Mouse (Mus musculus): Measurements from ENCODE around the gene Rp9.

Rp9 gene

DNA sequence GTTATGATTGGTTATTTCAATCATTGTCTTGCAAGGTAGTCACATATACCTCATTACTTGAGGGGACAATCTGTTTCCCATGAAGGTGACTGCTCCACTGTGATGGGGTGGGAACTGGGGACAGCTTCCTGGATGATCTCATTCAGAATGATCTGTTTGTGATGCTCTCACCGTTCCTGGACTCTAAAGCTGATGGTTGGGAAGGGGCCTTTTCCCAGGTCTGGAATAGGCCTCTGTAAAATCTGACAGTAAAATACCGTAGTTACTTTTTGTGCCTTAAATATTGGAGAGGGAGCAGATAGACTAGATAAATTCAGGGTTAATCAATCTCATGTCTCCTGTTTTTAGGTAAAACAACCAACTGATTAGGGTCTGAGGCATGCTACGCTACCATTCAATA, at the start of gene Rp9:
Gene Rp9 (minus strand): TSS at position 101 of the 400 bp plus-strand sequence.
- no peak for DNase-seq (ENCODE audit: low spot score in 2 of 2)

DNA sequence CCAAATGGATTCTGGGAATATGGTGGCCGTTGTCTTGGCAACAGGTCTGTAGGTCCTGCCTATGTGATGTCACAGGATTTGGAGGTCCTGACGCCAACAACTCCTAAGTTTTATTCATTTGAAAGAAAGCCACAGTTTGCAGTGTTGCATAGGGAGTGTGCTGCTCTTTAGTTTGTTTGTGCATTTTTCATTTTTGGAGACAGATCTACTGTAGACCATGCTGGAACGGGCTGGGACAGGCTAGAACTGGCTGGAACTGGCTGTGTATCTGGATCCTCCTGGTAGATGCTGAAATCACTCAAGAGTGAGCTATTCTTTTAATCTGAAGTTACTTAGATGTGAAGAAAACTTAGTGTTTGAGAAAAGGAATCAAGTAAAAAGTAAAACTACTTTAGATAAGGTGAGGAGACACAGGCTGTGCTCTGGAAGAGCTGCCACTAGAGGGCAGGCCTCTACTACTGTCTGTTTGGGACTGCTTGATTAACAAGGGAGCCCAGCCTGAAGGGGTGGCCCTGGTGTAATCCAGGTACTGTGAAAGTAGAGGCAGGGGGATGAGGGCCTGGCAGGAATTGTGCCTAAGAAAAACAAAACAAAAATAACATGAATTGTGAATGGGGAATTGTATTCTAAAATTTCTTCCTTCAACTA, 49.0 kb upstream of the Rp9 start:
- DNase-seq (ENCODE audit: low spot score in 2 of 2), result no peak

DNA sequence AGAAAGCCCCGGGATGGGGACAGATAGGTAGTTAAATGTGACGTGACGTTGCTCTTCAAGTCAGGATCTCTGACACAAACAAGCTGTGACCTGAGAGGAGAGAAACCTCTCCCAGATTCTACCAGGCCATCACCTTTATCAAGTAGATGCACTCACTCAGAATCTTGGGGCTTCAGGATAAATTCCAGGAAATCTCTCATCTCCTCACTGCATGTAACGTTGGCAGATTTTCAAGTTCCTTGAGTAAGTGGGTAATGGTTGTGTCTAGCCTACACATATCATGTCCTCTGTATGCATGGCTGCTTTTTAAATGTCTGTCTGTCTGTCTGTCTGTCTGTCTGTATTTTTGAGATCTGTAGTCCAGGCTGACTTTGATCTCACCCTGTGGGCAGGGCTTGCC, 45.5 kb upstream of the Rp9 start:
- no peak for DNase-seq (ENCODE audit: low spot score in 2 of 2)

DNA sequence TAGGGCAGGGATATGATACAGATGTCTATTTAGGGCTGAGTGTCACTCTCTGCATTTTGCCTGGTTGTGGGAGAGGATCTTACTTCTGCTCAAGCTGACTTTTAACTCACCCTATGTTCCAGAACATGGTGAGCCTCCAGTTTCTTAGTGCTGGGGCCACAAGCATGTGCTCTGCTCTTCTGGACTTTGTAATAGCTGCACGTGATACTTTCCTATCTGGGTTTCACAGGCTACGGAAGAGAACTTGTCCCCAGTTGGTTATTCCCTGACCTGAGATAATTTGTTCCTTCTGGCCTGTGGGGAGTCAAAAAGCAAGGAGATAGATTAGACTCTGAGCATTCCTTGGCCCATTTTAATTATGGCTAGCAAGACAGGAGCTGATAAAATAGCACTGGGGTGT, 36.0 kb upstream of the Rp9 start:
- no peak for DNase-seq (ENCODE audit: low spot score in 2 of 2)

DNA sequence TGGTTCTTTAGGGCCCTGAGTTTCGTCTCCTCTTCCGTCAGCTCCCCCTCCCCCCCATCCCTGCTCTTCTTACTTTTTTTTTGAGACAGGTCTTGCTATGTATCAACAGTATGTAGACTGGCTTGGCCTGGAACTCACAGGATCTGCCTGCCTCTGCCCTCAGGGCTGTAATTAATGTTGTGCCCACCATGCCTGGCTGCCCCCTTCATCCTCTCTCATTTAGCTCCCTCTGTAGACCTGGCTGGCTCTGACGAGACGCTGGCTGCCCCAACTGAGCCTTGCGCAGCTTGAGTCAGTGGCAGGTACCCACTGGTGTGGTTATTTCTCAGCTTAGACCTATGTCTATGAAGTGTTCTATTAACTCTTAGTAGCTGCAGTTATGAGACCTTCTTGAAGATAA, 34.0 kb upstream of the Rp9 start:
- no peak for DNase-seq (ENCODE audit: low spot score in 2 of 2)

DNA sequence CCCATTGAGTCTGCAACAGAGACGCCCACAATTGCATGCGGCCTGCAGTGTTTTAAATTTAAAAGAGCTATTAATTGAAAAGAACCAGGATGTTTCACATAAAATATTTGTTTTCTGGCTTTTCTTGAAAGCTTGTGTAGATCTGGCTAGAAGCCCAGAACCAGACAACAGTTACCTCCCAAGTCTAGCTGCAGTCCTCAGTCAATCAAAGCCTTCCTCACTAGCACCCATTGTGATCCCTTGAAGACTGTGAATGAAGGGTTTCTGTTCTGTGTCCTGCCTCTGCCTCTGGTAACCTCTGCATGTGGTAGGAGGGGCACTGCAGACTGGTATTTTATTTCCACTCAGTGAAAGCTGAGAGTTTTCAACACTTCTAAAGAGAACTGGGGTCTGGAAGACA, 33.4 kb upstream of the Rp9 start:
- no peak for DNase-seq (ENCODE audit: low spot score in 2 of 2)

DNA sequence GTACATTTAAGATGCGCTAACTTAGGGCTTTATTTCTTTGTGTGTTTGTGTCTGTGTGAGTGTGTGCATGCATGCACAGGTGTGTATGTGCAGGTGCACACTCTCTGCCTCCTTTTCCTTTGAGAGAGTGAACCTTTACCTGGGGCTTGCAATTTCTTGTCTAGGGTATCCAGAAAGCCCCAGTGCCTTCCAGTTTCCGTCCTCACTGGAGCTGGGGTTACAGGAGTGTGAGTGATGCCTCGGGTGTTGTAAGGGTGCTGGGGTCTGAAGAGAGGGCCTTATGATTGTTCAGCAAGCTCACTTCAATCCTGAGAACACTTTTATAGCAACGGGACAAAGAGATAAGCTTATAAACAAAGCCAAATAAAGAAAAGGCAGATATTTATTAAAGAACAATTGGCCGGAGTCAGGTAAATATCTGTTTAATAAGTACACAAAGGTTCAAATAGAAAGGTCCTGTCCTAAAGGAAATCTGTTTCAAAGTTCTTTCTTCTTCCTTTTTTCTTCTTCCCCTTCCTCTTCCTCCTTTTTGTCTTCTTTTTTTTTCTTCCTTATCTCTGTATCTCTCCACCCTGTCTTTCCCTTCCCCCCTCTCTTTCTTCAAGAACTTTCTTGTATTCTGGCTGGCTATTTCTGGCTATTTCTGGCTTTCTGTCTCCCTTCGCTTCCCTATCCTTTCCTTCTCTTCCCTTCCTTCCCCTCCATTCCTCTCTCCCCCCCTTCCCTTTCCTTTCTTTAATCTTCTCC, 27.7 kb upstream of the Rp9 start:
- DNase-seq (ENCODE audit: low spot score in 2 of 2), result no peak

DNA sequence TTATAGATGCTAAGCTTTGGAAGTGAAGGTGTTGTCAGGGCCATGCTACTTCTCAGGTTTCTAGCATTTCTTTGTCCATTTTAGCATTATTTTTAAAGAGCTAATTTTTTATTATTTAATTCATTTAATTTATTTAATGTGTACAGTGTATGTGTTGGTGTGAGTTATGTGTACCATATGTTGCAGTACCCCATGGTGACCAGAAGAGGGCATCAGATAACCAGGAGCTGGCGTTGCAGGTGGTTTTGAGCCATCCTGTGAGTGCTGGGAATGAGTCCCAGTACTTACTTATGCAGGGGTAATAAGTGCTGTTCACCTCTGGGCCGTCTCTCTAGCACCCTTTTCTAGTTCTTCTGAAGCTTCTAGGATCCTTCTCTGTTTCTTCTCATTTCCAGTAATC, 25.6 kb upstream of the Rp9 start:
- no peak for DNase-seq (ENCODE audit: low spot score in 2 of 2)

DNA sequence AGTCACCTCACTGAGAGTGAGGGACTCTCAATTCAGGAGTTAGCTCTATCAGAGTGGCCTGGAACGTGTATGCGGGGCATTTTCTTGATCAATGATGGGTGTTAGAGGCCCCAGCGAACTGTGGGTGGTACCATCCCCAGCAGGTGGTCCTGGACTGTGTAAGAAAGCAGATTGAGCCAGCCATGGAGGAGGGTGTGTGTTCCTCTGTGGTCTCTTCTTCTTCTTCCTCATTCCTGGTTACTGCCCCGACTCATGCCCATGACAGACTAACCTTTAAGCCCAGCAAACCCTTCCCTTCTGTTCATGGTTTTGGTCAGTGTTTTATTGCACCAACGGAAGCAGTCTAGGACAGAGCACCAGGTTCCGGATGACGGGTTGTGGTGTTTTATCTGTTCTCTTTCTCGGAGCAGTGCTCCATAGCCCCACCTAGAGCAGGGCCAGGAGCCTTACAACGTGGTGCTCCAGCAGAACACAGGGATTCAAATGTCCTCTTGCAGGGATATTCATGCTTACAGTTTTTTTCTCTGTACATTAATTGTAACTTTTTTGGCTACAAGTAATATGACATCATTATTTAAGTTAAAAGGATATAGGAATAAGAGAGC, 24.8 kb upstream of the Rp9 start:
- DNase-seq (ENCODE audit: low spot score in 2 of 2), result no peak

DNA sequence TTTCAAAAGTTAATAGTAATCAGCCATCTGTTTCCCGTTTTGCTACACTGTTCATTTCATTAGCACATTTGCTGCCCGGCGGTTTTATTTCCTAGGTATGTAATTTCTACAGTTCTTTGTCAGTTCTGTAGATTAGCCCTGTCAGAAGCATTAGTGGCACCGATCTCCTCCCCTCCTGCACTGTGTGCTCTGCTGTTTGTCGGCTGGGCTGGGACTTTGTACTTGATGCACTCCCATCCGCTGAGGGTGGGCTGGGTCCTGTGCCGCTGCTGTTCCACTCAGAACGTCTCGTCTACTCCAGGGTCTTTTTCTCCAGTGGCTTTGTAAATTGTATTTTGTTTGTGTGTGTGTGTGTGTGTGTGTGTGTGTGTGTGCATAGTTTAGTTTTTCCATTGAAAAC, 19.4 kb upstream of the Rp9 start:
- DNase-seq (ENCODE audit: low spot score in 2 of 2), result no peak

DNA sequence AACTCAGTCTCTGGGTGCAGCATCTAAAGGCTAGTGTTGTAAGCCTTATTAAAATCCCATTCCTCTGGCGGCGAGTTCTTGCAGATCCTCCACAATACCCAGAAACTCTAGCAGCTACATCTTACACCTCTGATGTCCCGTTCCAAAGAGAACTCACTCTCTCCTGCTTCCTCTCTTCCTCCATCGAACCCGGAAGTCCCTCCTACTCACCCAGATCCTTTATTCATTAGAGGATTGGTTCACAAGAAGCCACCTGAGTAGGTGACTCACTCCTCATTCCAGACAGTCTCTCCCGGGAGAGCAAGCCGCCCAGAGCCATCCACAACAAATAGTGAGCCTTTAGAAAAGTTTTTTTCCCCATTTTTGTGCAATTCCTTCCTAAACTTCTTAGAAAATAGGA, 16.7 kb upstream of the Rp9 start:
- no peak for DNase-seq (ENCODE audit: low spot score in 2 of 2)

DNA sequence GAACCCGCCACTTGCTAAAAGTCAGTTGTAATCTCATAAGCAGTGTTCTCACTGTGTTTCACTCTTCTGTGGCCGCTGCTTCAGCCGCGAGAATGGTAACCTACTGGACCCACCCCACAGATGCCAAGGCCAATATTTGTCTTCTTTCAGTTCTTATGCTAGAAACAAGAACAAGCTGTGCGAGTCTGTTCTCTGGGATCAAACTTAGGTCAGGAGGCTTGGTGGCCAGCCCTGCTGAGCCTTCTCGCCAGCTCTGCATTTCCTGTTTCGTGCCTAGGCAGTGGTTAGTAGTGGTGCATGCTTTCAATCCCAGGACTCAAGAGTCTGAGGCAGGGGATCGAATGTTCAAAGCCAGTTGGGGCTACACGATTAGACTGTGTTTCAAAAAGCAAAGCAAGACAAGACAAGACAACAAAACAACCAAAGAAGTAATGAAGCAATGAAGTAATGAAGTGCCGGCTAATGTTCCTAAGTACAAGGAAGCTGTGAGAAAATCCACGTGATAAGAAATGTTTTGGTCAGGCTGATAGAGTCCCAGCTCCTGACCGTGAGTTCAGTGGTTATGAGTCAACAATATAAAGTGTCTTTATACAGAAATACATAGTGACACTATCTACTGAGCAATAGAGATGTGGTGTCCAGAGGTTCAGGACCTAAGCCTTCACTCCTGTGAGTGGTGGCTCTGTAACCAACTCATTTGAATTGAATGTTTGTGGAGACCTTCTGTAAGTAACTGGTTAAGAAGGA, 15.2 kb upstream of the Rp9 start:
- no peak for DNase-seq (ENCODE audit: low spot score in 2 of 2)

DNA sequence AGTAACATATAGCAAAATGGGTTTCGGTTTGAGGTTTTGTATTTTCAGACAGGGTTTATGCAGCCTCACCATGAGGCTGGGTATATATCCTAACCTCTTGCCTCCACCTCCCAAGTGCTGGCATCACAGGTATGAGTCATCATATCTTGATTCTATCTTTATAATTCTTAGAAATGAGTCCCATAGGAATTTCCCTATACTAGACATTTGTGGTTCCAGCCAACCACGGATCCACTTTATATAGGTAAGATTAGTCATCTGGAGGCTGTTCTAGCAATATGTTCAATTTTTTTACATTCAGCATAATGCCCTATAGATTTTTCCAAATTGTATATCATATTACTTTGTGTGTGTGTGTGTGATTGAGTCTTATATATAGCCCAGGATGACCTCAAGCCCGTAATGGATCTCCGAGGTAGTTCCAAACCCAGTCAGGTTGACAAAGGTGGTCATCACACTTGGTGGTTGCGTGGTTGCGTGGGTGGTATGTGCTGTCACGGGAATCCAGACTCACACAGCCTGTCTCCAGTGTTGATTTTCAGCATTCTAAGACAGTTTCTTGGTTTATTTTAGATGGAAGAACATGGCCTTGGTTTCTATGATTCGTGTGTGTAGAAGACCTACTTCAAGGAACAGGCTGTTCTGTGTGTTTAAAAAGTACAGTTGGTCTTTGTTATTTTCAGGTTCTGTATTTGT, 14.5 kb upstream of the Rp9 start:
- DNase-seq (ENCODE audit: low spot score in 2 of 2), result no peak

DNA sequence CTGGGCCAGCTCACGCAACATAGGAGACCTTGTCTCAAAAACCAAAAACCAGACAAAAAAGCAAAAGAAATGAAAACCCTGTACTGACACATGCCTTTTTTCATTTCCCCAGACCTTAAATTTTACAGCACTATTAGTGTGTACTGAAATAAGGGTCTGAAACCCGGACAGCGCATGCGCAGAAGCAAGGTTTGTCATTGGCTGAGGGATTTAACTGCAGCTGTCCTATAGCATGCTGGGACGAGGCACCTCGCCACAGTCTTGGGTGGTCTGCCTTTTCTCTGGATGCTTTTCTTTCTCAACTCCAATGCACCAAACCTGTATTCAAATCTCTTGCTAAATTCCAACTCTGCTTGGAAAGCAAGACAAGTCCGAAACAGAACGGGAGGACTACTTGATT, 9.4 kb upstream of the Rp9 start:
- no peak for DNase-seq (ENCODE audit: low spot score in 2 of 2)

DNA sequence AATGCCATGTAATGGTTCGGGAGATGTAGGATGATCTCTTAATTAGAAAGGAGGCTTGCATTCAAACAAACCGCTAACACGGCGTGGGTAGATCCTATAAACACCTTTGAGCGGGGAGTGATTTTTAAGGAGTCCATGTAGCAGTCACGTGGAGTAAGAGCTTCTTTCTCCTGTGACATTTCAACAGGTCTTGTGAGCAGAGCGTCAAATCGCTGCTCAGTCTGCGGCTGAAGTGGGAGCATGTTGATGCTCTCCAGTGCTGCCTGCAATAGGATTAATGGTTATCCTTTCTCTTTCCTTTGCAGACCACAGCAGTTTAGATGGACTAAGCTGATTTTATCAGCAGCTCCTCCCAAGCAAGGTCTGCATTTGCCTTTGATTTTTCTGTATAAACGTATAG, 6.7 kb upstream of the Rp9 start:
- no peak for DNase-seq (ENCODE audit: low spot score in 2 of 2)

DNA sequence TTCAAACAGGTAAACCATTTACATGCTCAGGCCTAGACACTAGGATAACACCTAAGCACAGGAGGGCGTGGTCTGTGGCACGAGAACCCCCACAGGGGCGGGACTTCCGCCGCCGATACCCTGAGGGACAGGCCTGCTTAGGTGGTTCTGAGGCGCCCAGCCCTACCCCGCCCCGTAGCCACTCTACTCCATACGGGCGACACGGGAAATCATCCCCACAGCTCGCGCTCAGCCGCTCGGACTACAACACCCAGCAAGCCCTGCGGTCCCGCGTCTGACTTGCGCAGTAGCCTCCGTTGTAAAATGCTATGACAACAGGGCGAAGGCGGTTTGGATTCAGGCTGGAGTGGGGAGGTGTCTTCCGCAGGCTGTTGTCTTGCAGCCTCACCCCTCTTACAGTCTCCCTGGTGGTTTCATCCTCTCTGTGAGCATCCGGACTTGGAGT, 5.9 kb upstream of the Rp9 start, which contains the start of gene Bbs9:
Gene Bbs9 (plus strand): TSS at position 292 of the 445 bp plus-strand sequence.
- DNase-seq (ENCODE audit: low spot score in 2 of 2), result peak; percentile 92 to 94

DNA sequence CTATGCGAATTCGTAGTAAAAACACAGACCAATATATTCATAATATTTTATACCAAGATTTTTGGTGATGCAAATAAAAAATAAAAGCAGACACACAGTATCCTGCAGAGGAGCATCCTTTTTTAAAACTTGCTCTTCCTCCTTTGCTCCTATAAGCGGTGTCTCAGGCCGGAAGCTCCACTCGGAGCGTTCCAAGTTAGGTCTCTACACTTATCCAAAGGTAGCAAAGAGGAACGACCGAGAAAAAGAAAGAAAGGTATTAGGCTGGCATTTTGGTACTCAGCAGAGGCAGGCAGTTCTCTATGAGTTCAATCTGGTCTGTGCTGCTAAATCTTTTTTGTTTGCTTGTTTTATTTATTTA, 664 bp downstream of the Rp9 start:
- no peak for DNase-seq (ENCODE audit: low spot score in 2 of 2)

DNA sequence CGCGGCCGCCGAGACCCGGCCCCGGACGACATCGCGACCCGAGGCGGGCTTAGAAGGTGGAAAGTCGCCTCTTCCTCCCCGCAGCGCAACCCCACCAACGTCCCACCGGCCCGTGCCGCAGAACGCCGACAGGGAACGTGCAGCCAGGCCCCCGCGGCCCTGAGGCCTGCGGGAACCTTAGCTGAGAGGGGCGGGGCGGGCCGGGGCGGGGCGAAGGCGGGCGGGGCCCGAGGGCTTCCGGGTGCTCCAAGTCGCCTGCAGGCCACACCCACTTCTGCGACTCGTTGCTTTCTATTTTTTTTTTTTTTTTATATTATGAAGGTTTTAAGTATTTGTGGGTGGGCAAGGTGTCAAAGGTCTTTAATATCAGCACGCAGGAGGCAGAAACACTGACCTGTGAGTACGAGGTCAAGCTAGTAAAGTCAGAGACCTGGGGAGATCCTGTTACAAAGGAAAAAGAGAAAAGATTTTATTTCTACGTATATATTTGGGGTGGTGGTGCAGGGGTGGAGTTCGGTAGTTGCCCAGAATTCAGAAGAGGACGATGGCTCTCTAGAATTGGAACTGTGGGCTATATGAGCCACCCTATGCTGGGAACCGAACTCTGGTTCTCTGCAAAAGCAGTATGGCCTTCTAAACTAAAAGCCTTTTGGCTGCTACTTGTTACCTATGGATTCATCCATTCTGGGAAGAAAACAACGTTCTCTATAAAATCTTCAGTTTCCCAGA, 1.2 kb downstream of the Rp9 start:
- DNase-seq (ENCODE audit: low spot score in 2 of 2), result peak; percentile 38 to 52

DNA sequence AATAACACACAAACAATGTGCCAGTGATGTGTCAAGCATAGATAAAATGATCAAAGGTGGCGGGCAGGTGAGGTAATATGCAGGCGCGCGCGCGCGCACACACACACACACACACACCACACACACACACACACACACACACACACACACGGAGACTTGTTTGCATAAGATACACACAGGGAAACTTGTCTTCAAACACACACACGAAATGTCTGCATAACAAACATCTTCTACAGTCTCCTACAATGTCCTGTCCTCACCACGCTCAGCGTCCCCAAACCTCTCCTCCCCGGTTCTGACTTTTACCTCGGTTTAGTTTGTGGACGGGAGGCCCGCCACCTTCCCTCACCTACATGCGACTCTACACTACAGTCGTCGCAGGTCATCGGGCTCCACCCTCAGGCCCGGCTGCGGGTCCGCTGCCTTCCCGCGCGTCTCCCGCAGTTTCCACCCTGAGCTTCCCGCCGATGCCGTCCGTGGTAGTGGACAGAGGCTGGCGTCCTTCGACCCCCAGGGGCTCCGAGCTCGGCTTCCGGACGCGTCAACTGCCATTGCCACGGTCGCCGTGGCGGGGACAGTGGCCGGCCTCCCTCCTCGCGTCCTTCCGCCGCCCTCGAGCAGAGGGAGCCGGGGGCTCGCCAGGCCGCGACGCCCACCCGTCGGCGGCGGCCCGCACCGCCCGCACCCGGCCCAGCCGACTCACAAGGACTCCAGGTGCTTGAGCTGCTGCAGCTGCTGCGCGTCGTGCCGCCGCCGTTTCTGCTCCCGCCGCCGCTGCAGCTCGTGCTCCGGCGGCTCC, 2.0 kb downstream of the Rp9 start:
- DNase-seq (ENCODE audit: low spot score in 2 of 2), result peak; percentile 25 to 29

DNA sequence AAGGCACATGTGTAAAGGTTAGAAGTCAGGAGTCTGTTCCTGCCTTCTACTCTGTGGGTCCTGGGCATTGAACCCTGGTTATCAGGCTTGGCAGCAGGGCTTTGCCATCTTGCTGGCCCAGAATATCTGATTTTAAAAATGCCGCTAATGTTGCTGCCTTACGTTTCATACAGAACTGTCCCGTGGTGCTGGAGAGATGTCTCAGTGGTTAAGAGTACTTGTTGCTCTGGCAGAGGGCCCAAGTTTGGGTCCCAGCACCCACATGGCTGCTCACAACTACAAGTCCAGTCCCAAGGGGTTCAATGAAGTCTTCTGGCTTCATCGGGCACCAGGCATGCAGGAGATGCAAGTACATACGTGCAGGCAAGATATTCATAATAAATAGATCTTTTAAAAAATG, 3.3 kb downstream of the Rp9 start:
- DNase-seq (ENCODE audit: low spot score in 2 of 2), result no peak

Measured in heart, adult 9 months (tissue).